Mouse (Mus musculus): ENCODE data around the gene Ap1g1. TPM values are rescaled to one million over a fixed set of nuclear protein-coding genes. Genes with fewer than 3 reads are reported as not detected.

Gene Ap1g1
- polyA plus RNA-seq, 1 experiment, result 68.4 TPM

- TF ChIP-seq POLR2A (IDR thresholded peaks at IDR 0.05; ENCODE audit: extremely low read depth, insufficient read depth, low read length) (no peak), CTCF (IDR thresholded peaks at IDR 0.05; ENCODE audit: extremely low read depth, insufficient read depth, low read length) (no peak)
- Histone ChIP-seq H3K4me3 (ENCODE audit: insufficient read depth, low read length) (no peak overlapping the region), H3K4me1 (ENCODE audit: control insufficient read depth, insufficient read depth, low read length) (peaks cover 4% of the 10 kb centered on the region), H3K27ac (ENCODE audit: insufficient read depth, low read length) (no peak overlapping the region)
Measured at GRCm38 (mm10) chr8:109806522-109806921, 28.2 kb downstream of the Ap1g1 start.

GRCm38 (mm10) chr8:109807401-109808119, 29.2 kb downstream of the Ap1g1 start:
- peaks cover 4% of the 10 kb centered on the region for H3K4me1 ChIP-seq (ENCODE audit: control insufficient read depth, insufficient read depth, low read length)
- no peak for TF ChIP-seq CTCF (IDR thresholded peaks at IDR 0.05; ENCODE audit: extremely low read depth, insufficient read depth, low read length)
- TF ChIP-seq POLR2A (IDR thresholded peaks at IDR 0.05; ENCODE audit: extremely low read depth, insufficient read depth, low read length), result no peak
- H3K4me3 ChIP-seq (ENCODE audit: insufficient read depth, low read length), result no peak overlapping the region
- H3K27ac ChIP-seq (ENCODE audit: insufficient read depth, low read length), result no peak overlapping the region

GRCm38 (mm10) chr8:109808120-109808447, 29.7 kb downstream of the Ap1g1 start:
- H3K27ac ChIP-seq (ENCODE audit: insufficient read depth, low read length), result no peak overlapping the region
- H3K4me3 ChIP-seq (ENCODE audit: insufficient read depth, low read length), result no peak overlapping the region
- peaks cover 4% of the 10 kb centered on the region for H3K4me1 ChIP-seq (ENCODE audit: control insufficient read depth, insufficient read depth, low read length)
- TF ChIP-seq CTCF (IDR thresholded peaks at IDR 0.05; ENCODE audit: extremely low read depth, insufficient read depth, low read length) (no peak), POLR2A (IDR thresholded peaks at IDR 0.05; ENCODE audit: extremely low read depth, insufficient read depth, low read length) (no peak)

- Histone ChIP-seq H3K4me3 (ENCODE audit: insufficient read depth, low read length) (no peak overlapping the region), H3K4me1 (ENCODE audit: control insufficient read depth, insufficient read depth, low read length) (peaks cover 4% of the 10 kb centered on the region), H3K27ac (ENCODE audit: insufficient read depth, low read length) (no peak overlapping the region)
- TF ChIP-seq CTCF (IDR thresholded peaks at IDR 0.05; ENCODE audit: extremely low read depth, insufficient read depth, low read length) (no peak), POLR2A (IDR thresholded peaks at IDR 0.05; ENCODE audit: extremely low read depth, insufficient read depth, low read length) (no peak)
Measured at GRCm38 (mm10) chr8:109810434-109810833, 32.1 kb downstream of the Ap1g1 start.

DNA sequence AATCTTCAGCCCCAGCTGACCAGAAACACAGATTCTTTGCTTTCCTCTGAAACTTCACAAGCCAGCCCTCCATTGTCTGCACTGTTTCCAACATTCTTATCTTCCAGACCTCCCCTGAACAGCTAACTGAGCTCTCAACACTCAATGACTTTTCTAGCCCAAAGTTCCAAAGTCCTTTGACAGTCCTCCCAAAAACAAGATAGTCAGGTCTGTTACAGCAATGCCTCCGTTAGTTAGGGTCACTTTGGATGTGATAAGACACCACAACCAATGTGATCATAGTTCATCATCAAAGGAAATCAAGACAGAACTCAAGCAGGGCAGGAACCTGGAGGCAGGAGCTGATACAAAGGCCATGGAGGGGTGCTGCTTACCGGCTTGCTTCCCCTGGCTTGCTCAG, 36.9 kb downstream of the Ap1g1 start:
- Histone ChIP-seq H3K27ac (ENCODE audit: insufficient read depth, low read length) (no peak overlapping the region), H3K4me1 (ENCODE audit: control insufficient read depth, insufficient read depth, low read length) (0 out of 2 replicates have a peak, but pooled peaks cover 2% of the 10 kb centered on the region), H3K4me3 (ENCODE audit: insufficient read depth, low read length) (no peak overlapping the region)
- no peak for TF ChIP-seq POLR2A (IDR thresholded peaks at IDR 0.05; ENCODE audit: extremely low read depth, insufficient read depth, low read length)
- TF ChIP-seq CTCF (IDR thresholded peaks at IDR 0.05; ENCODE audit: extremely low read depth, insufficient read depth, low read length), result no peak

DNA sequence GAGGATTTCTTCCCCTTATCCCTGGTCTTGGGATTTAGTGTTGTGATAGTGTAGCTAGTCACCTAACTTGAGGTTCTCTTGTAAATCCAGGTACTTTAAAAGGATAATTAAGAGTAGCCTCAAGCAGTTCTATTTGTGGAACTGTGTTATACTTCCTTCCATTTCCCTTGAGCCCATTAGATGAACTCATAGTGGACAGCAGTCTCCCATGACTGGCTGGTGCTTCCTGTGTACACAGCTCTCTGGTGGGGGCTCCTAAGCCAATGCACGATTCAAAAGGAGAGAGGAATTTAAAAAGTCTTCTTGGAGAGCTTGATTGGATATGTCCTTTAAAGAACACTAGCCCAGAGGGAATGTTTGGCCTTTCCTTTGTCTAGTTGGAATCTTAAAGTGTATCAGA, 39.6 kb downstream of the Ap1g1 start:
- no peak overlapping the region for H3K4me3 ChIP-seq (ENCODE audit: insufficient read depth, low read length)
- no peaks in the 10 kb centered on the region for H3K4me1 ChIP-seq (ENCODE audit: control insufficient read depth, insufficient read depth, low read length)
- H3K27ac ChIP-seq (ENCODE audit: insufficient read depth, low read length), result no peak overlapping the region
- no peak for TF ChIP-seq CTCF (IDR thresholded peaks at IDR 0.05; ENCODE audit: extremely low read depth, insufficient read depth, low read length)
- no peak for TF ChIP-seq POLR2A (IDR thresholded peaks at IDR 0.05; ENCODE audit: extremely low read depth, insufficient read depth, low read length)

- no peak overlapping the region for H3K4me3 ChIP-seq (ENCODE audit: insufficient read depth, low read length)
- H3K27ac ChIP-seq (ENCODE audit: insufficient read depth, low read length), result no peak overlapping the region
- no peak for TF ChIP-seq POLR2A (IDR thresholded peaks at IDR 0.05; ENCODE audit: extremely low read depth, insufficient read depth, low read length)
- no peak for TF ChIP-seq CTCF (IDR thresholded peaks at IDR 0.05; ENCODE audit: extremely low read depth, insufficient read depth, low read length)
- peaks cover 2% of the 10 kb centered on the region for H3K4me1 ChIP-seq (ENCODE audit: control insufficient read depth, insufficient read depth, low read length)
Measured at GRCm38 (mm10) chr8:109823561-109823960, 45.2 kb downstream of the Ap1g1 start.

DNA sequence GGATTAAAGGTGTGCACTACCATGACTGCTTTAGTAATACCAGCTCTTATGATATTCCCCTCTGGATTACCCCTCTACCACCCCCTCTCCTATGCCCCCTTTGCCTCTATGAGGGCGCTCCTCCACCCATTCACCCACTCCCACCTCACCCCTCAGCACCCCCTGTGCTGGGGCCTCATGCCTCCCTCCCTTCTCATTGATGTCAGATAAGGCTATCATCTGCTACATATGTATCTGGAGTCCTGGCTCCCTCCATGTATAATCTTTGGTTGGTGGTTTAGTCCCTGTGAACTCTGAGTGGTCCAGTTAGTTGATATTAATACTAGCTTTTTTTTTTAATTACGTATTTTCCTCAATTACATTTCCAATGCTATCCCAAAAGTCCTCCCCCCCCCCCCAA, 61.5 kb downstream of the Ap1g1 start:
- no peaks in the 10 kb centered on the region for H3K4me1 ChIP-seq (ENCODE audit: control insufficient read depth, insufficient read depth, low read length)
- no peak overlapping the region for H3K4me3 ChIP-seq (ENCODE audit: insufficient read depth, low read length)
- no peak overlapping the region for H3K27ac ChIP-seq (ENCODE audit: insufficient read depth, low read length)
- TF ChIP-seq POLR2A (IDR thresholded peaks at IDR 0.05; ENCODE audit: extremely low read depth, insufficient read depth, low read length) (no peak), CTCF (IDR thresholded peaks at IDR 0.05; ENCODE audit: extremely low read depth, insufficient read depth, low read length) (no peak)

DNA sequence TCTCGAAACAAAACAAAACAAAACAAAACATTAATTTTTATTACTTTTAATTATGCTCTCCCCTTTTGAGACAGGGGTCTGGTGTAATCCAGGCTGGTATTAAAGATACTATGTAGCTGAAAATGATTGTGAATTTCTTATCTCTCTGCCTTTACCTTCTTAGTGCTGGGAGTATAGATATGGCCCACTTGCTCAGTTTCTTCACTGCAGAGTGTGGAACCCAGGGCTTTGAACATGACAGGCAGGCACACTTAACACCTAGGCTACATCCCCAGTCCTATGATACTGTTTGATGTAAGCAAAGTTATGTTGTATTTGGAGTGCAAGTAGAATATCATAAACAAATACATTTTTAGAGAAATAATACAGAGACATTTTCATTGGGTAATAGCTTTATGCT, 64.1 kb downstream of the Ap1g1 start:
- H3K4me1 ChIP-seq (ENCODE audit: control insufficient read depth, insufficient read depth, low read length), result no peaks in the 10 kb centered on the region
- no peak overlapping the region for H3K27ac ChIP-seq (ENCODE audit: insufficient read depth, low read length)
- TF ChIP-seq POLR2A (IDR thresholded peaks at IDR 0.05; ENCODE audit: extremely low read depth, insufficient read depth, low read length) (no peak), CTCF (IDR thresholded peaks at IDR 0.05; ENCODE audit: extremely low read depth, insufficient read depth, low read length) (no peak)
- no peak overlapping the region for H3K4me3 ChIP-seq (ENCODE audit: insufficient read depth, low read length)

DNA sequence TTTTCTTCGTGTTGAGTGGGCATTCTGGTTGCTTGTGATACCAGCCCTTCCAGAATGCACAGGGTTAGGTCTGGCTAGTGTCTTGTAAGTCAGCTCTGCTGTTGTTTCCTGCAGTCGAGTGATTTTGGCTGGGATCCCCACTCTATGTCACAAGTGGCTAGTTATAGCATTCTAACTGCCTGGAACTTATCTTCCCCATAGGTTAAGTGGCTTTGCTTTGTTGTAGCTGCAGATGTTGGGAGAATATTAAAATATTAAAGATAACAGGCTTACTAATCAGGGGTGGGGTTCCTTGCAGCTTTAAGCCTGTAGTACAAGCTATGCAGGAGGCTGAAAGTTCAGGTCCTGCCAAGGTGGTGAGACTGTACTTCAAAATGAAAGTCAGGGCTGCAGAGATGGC, 69.5 kb downstream of the Ap1g1 start:
- H3K4me1 ChIP-seq (ENCODE audit: control insufficient read depth, insufficient read depth, low read length), result no peaks in the 10 kb centered on the region
- H3K4me3 ChIP-seq (ENCODE audit: insufficient read depth, low read length), result no peak overlapping the region
- no peak overlapping the region for H3K27ac ChIP-seq (ENCODE audit: insufficient read depth, low read length)
- no peak for TF ChIP-seq CTCF (IDR thresholded peaks at IDR 0.05; ENCODE audit: extremely low read depth, insufficient read depth, low read length)
- TF ChIP-seq POLR2A (IDR thresholded peaks at IDR 0.05; ENCODE audit: extremely low read depth, insufficient read depth, low read length), result no peak
